Mouse (Mus musculus): ENCODE data around the gene Zdhhc18. TPM values are rescaled to one million over a fixed set of nuclear protein-coding genes. Genes with fewer than 3 reads are reported as not detected.
"Not testable (repeated sequence)": the region's sequence is repeated elsewhere in the genome, so short reads cannot be mapped to it uniquely, and the experiment has no call there.

Gene Zdhhc18
- total RNA-seq, 2 experiments from 2014 or later = 7.8 to 16.2 TPM

- ATAC-seq (replicated peaks; ENCODE audit: poor library complexity) = no peak
These were observed 15.2 kb upstream of the Zdhhc18 start for GRCm38 (mm10) chr4:133665118-133665517.

- no peak for ATAC-seq (replicated peaks; ENCODE audit: poor library complexity)
These were observed 13.0 kb upstream of the Zdhhc18 start for GRCm38 (mm10) chr4:133662945-133663344.

- ATAC-seq (replicated peaks; ENCODE audit: poor library complexity) = no peak
These were observed 12.5 kb upstream of the Zdhhc18 start for GRCm38 (mm10) chr4:133662421-133662820.

GRCm38 (mm10) chr4:133660193-133661155 lies 10.5 kb upstream of the Zdhhc18 start:
- peak; percentile 32 for ATAC-seq (replicated peaks; ENCODE audit: poor library complexity)

GRCm38 (mm10) chr4:133659497-133660192 lies 9.7 kb upstream of the Zdhhc18 start:
- peak; percentile 77 for ATAC-seq (replicated peaks; ENCODE audit: poor library complexity)

- no peak for ATAC-seq (replicated peaks; ENCODE audit: poor library complexity)
These were observed 8.8 kb upstream of the Zdhhc18 start for GRCm38 (mm10) chr4:133658729-133659128.

- ATAC-seq (replicated peaks; ENCODE audit: poor library complexity) = no peak
These were observed 8.0 kb upstream of the Zdhhc18 start for GRCm38 (mm10) chr4:133657829-133658458.

- ATAC-seq (replicated peaks; ENCODE audit: poor library complexity) = no peak
These were observed 7.0 kb upstream of the Zdhhc18 start for GRCm38 (mm10) chr4:133656997-133657396.

- no peak for ATAC-seq (replicated peaks; ENCODE audit: poor library complexity)
These were observed 6.3 kb upstream of the Zdhhc18 start for GRCm38 (mm10) chr4:133656294-133656693.

GRCm38 (mm10) chr4:133654070-133654469 lies 4.1 kb upstream of the Zdhhc18 start:
- not testable (repeated sequence) for ATAC-seq (replicated peaks; ENCODE audit: poor library complexity)

- no peak for ATAC-seq (replicated peaks; ENCODE audit: poor library complexity)
These were observed 2.8 kb upstream of the Zdhhc18 start for GRCm38 (mm10) chr4:133652746-133653145.

GRCm38 (mm10) chr4:133651986-133652385 lies 2.0 kb upstream of the Zdhhc18 start:
- ATAC-seq (replicated peaks; ENCODE audit: poor library complexity) = no peak

GRCm38 (mm10) chr4:133651445-133651844 lies 1.5 kb upstream of the Zdhhc18 start:
- no peak for ATAC-seq (replicated peaks; ENCODE audit: poor library complexity)

- not testable (repeated sequence) for ATAC-seq (replicated peaks; ENCODE audit: poor library complexity)
These were observed 490 bp downstream of the Zdhhc18 start for GRCm38 (mm10) chr4:133649464-133649863.

- ATAC-seq (replicated peaks; ENCODE audit: poor library complexity) = no peak
These were observed 4.3 kb downstream of the Zdhhc18 start for GRCm38 (mm10) chr4:133645680-133646079.

GRCm38 (mm10) chr4:133645195-133645594 lies 4.8 kb downstream of the Zdhhc18 start:
- ATAC-seq (replicated peaks; ENCODE audit: poor library complexity) = no peak

- ATAC-seq (replicated peaks; ENCODE audit: poor library complexity) = no peak
These were observed 15.9 kb downstream of the Zdhhc18 start for GRCm38 (mm10) chr4:133634043-133634410.

GRCm38 (mm10) chr4:133633332-133634042 lies 16.5 kb downstream of the Zdhhc18 start:
- peak; percentile 95 for ATAC-seq (replicated peaks; ENCODE audit: poor library complexity)

- ATAC-seq (replicated peaks; ENCODE audit: poor library complexity) = no peak
These were observed 17.2 kb downstream of the Zdhhc18 start for GRCm38 (mm10) chr4:133632483-133633327.

Measured in megakaryocyte progenitor cell, adult 5-6 weeks (primary cell).